In genomic region chr5:114978473-114978872, GRCm38 (mm10) we compare ENCODE assay signal across 9 mouse cellular contexts. TPM values are rescaled to one million over a fixed set of nuclear protein-coding genes. Genes with fewer than 3 reads are reported as not detected.
A peak's percentile ranks its signal among the peaks of the same experiment; 100 is the strongest.
DNase-seq lines count a peak whose midpoint lies in the region; ATAC-seq and TF ChIP-seq lines count a peak whose summit lies in the region.
"Had no signal": no experiment of that assay in that cellular context is flagged by ENCODE, and none has a peak within 500 bp of the region (broad histone marks: within the 10 kb centered on the region; RNA-seq: fewer than 3 reads in every experiment).

No protein-coding gene starts in this region.

- no peak for ATAC-seq in embryonic facial prominence, embryonic 13.5 days (ENCODE audit: insufficient number of reproducible peaks, insufficient read depth, low FRiP score, low TSS enrichment, low read depth)

- no peak overlapping the region for H3K4me2 ChIP-seq in embryonic facial prominence, embryonic 13.5 days

- no peak overlapping the region for H3K4me3 ChIP-seq in embryonic facial prominence, embryonic 13.5 days
- no peak overlapping the region for H3K4me3 ChIP-seq in embryonic facial prominence, embryonic 10.5 days
- H3K4me3 ChIP-seq in liver, adult 2 months (ENCODE audit: insufficient read depth, low read depth, low read length) = no peak overlapping the region

- no peaks in the 10 kb centered on the region for H3K27me3 ChIP-seq in embryonic facial prominence, embryonic 13.5 days
- no peaks in the 10 kb centered on the region for H3K27me3 ChIP-seq in embryonic facial prominence, embryonic 10.5 days (replicated peaks; ENCODE audit: low read depth, poor library complexity, severe bottlenecking)
- H3K27me3 ChIP-seq in liver, adult 2 months (ENCODE audit: control insufficient read depth, insufficient read depth, low read length) = no peaks in the 10 kb centered on the region

- no peak for DNase-seq in embryonic facial prominence, embryonic 10.5 days (ENCODE audit: low spot score)
- peak; percentile 49 for DNase-seq in liver, adult 2 months (ENCODE audit: extremely low read depth, low read depth, low spot score)
- DNase-seq in liver = no peak
- peak; percentile 18 for DNase-seq in cerebellum, adult 11-12 months
- DNase-seq in kidney, postnatal 14 days = peak; percentile 45
- no peak for DNase-seq in ovary, postnatal 10 days (ENCODE audit: low spot score)
- DNase-seq in heart, adult 8-10 months (ENCODE audit: low spot score) = no peak

- 0 out of 2 replicates have a peak overlapping the region, but pooled peaks have one; percentile 11 for H3K9ac ChIP-seq in embryonic facial prominence, embryonic 13.5 days
- H3K9ac ChIP-seq in liver, adult 2 months (ENCODE audit: low read depth, low read length) = no peak overlapping the region

- H3K4me1 ChIP-seq in embryonic facial prominence, embryonic 13.5 days = peaks cover 17% of the 10 kb centered on the region
- peaks cover 18% of the 10 kb centered on the region for H3K4me1 ChIP-seq in embryonic facial prominence, embryonic 10.5 days
- peaks cover 6% of the 10 kb centered on the region for H3K4me1 ChIP-seq in liver, adult 2 months (ENCODE audit: control insufficient read depth, insufficient read depth, low read length)

- no peak overlapping the region for H3K27ac ChIP-seq in embryonic facial prominence, embryonic 13.5 days
- no peak overlapping the region for H3K27ac ChIP-seq in embryonic facial prominence, embryonic 10.5 days (replicated peaks)
- H3K27ac ChIP-seq in liver, adult 2 months (replicated peaks; ENCODE audit: insufficient read depth, low read depth, low read length) = no peak overlapping the region
- H3K27ac ChIP-seq: left cerebral cortex, adult 2 months had no signal

- H3K79me2 ChIP-seq in liver, adult 2 months (ENCODE audit: control insufficient read depth, insufficient read depth, low read length) = no peaks in the 10 kb centered on the region

- no peak for TF ChIP-seq POLR2A in liver, adult 2 months (IDR thresholded peaks at IDR 0.05; ENCODE audit: extremely low read depth, insufficient read depth, low read length)

- 67% methylated on average over 11 of the region's 11 CpGs for WGBS in embryonic facial prominence, embryonic 13.5 days
- WGBS in embryonic facial prominence, embryonic 10.5 days = 73% methylated on average over 11 of the region's 11 CpGs
- 32% methylated on average over 11 of the region's 11 CpGs for WGBS in liver, adult 2 months

- H3K9me3 ChIP-seq in embryonic facial prominence, embryonic 13.5 days = no peaks in the 10 kb centered on the region
- H3K9me3 ChIP-seq in embryonic facial prominence, embryonic 10.5 days = no peaks in the 10 kb centered on the region

- H3K36me3 ChIP-seq in embryonic facial prominence, embryonic 13.5 days = no peaks in the 10 kb centered on the region
- no peaks in the 10 kb centered on the region for H3K36me3 ChIP-seq in embryonic facial prominence, embryonic 10.5 days (replicated peaks)
- peaks cover 6% of the 10 kb centered on the region; the same call in 1 of the 2 replicates for H3K36me3 ChIP-seq in liver, adult 2 months (ENCODE audit: control insufficient read depth, insufficient read depth, low read length)

- no peak for TF ChIP-seq CTCF in liver, adult 2 months (IDR thresholded peaks at IDR 0.05; ENCODE audit: low read depth, low read length)

RNA-seq across cellular contexts. Expression of gene Hnf1a, which starts 7.6 kb away (rescaled TPM):
- 0.26 TPM in 1 of 2 replicates, not detected in the other for polyA plus RNA-seq in embryonic facial prominence, embryonic 13.5 days (2015; fragmentation: Nextera tagmentation; extraction: Ambion mirVana)
- polyA plus RNA-seq in embryonic facial prominence, embryonic 10.5 days (2016; fragmentation: Nextera tagmentation; extraction: Ambion mirVana) = 0.06 TPM in 2 replicates
- 6.1 and 9.3 TPM in 2 replicates for total RNA-seq in liver, adult 2 months (2014; rRNA removed)
- polyA plus RNA-seq in liver, adult 2 months (2012; rRNA removed) = 13.5 and 19.2 TPM in 2 replicates
- total RNA-seq in heart, adult 8-10 months (2022) = not detected
- total RNA-seq: left cerebral cortex, adult 2 months had no signal

RNA-seq across cellular contexts. Expression of gene Sppl3, which starts 32.5 kb away (rescaled TPM):
- polyA plus RNA-seq in embryonic facial prominence, embryonic 13.5 days (2015; fragmentation: Nextera tagmentation; extraction: Ambion mirVana) = 18.2 and 18.6 TPM in 2 replicates
- polyA plus RNA-seq in embryonic facial prominence, embryonic 10.5 days (2016; fragmentation: Nextera tagmentation; extraction: Ambion mirVana) = 12.5 and 13.1 TPM in 2 replicates
- total RNA-seq in liver, adult 2 months (2014; rRNA removed) = 8.7 and 13.1 TPM in 2 replicates
- polyA plus RNA-seq in liver, adult 2 months (2012; rRNA removed) = 23.7 and 24.0 TPM in 2 replicates
- total RNA-seq in heart, adult 8-10 months (2022) = 10 to 100 TPM; 26.3 to 31.9 (median 29.0) TPM

RNA-seq across cellular contexts. Expression of gene 2210016L21Rik, which starts 36.5 kb away (rescaled TPM):
- 69.2 and 72.6 TPM in 2 replicates for polyA plus RNA-seq in embryonic facial prominence, embryonic 13.5 days (2015; fragmentation: Nextera tagmentation; extraction: Ambion mirVana)
- polyA plus RNA-seq in embryonic facial prominence, embryonic 10.5 days (2016; fragmentation: Nextera tagmentation; extraction: Ambion mirVana) = 45.4 and 47.7 TPM in 2 replicates
- total RNA-seq in liver, adult 2 months (2014; rRNA removed) = 3.0 and 5.2 TPM in 2 replicates
- 5.2 and 6.1 TPM in 2 replicates for polyA plus RNA-seq in liver, adult 2 months (2012; rRNA removed)
- 10 to 100 TPM; 20.5 to 31.0 (median 28.6) TPM for total RNA-seq in heart, adult 8-10 months (2022)

RNA-seq across cellular contexts. Expression of gene Oasl1, which starts 55.4 kb away (rescaled TPM):
- polyA plus RNA-seq in embryonic facial prominence, embryonic 13.5 days (2015; fragmentation: Nextera tagmentation; extraction: Ambion mirVana) = 0.48 and 0.56 TPM in 2 replicates
- 0.24 TPM in 1 of 2 replicates, not detected in the other for polyA plus RNA-seq in embryonic facial prominence, embryonic 10.5 days (2016; fragmentation: Nextera tagmentation; extraction: Ambion mirVana)
- total RNA-seq in liver, adult 2 months (2014; rRNA removed) = 5.8 and 6.6 TPM in 2 replicates
- 15.4 and 16.8 TPM in 2 replicates for polyA plus RNA-seq in liver, adult 2 months (2012; rRNA removed)
- total RNA-seq in heart, adult 8-10 months (2022) = under 1 TPM; 0.44 to 0.72 (median 0.59) TPM

Comparison
In these comparisons a context has a peak if more than half of its experiments do, and no peak if none do; other contexts are left out.
1. DNase-seq: peak in liver, adult 2 months (single experiment), cerebellum, adult 11-12 months (single experiment) and kidney, postnatal 14 days (single experiment); none in embryonic facial prominence, embryonic 10.5 days (single experiment), liver (single experiment), ovary, postnatal 10 days (single experiment) and heart, adult 8-10 months (single experiment).
2. RNA of gene Hnf1a, which starts 7.6 kb away (polyA plus RNA-seq): 13.5 to 19.2 TPM in liver, adult 2 months; 0.06 TPM in embryonic facial prominence, embryonic 10.5 days and 0.26 TPM in embryonic facial prominence, embryonic 13.5 days; every median in the first group is over 10 times any median in the second.